Mouse (Mus musculus): ENCODE measurements at regions not wholly inside any gene's neighbourhood (a gene's known extent, or its start where the extent isn't known, plus 50 kb on each side); places are given as distances from the start of the nearest gene placed in this dataset.
"Not testable (repeated sequence)": the region's sequence is repeated elsewhere in the genome, so short reads cannot be mapped to it uniquely, and the experiment has no call there.

DNA sequence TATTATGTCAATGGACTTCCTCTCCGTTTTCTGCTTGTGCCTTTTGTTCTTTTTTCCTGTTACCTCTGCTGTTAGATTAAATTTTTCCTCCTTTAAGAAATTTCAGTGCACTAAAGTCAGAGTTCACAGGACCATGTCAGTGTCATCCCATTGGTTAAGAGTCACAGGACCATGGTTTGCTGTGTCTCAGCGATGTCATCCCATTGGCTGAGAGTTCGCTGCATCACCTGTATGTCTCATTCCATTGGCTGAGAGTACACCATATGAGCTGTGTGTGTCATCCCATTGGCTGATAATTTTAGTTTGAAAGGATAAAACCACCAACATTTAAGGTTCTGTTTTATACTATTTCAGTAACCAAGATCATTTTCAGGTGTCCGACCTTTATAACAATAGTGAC, 50.7 kb upstream of the Jade1 start:
- DNase-seq (ENCODE audit: low read depth) = no peak

- no peak for DNase-seq (ENCODE audit: low read depth)
These were observed 53.4 kb upstream of the Jade1 start for GRCm38 (mm10) chr3:41502161-41502560.

DNA sequence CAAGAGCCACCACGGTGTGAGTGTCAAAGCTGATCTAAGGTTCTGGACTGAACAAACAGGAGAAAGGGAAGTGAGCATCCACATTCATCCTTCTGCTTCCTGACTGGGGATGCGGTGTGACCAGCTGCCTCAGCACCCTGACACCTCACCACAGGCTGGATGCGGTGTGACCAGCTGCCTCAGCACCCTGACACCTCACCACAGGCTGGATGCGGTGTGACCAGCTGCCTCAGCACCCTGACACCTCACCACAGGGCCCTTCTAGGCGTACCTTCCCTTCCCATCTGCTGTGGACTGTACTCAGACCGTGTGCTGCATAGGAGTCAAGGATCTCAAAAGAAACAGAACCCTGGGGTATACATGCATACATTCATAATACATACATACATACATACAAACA, 53.9 kb upstream of the Jade1 start:
- not testable (repeated sequence) for DNase-seq (ENCODE audit: low read depth)

DNA sequence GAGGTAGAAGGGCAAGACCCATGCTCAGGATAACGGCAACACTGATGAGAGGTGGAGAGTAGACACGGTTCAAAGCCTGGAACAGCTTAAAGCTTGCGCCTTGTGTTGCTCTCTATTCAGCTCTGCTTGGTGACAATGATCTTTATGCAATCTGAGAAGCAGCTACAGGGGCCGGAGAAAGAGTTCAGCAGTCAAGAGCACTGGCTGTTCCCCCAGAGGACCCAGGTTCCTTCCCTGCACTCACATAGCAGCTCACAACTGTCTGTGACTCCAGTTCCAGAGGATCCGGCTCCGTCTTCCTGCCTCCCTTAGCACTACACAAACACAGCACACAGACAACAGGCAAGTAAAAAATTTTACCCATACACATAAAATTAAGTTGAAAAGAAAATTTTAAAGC, 54.4 kb upstream of the Jade1 start:
- DNase-seq (ENCODE audit: low read depth) = no peak

DNA sequence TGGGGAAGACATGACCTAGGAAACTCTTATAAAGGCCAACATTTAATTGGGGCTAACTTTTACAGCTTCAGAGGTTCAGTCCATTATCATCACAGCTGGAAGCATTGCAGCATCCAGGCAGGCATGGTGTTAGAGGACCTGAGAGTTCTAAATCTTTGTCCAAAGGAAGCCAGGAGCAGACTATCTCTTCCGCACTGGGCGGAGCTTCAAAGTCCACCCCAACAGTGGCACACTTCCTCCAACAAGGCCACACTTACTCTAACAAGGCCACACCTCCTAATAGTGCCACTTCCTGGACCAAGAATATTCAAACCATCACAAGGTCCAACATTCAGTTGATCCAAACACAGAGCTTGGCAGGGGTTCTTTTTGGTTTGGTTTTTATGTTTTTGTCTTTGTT, 55.9 kb upstream of the Jade1 start:
- DNase-seq (ENCODE audit: low read depth) = no peak

DNA sequence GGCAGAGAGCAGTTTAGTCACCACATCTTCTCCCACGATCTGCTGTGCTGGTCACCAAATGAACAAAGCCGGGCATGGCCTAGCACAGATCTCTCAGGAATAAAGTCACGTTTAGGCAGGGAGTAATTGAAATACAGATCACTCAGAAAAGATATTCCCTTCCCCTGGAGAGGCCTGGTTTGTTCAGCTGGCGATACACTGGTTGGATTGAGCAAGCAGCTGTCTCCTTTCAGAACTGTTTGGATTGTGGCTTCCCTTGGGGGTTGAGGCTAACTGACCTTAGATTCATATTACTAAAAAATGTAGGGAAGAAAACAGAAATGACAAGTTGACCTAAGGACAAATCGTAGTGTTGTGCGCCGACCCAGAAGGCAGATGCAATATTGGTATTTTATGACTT, 56.7 kb upstream of the Jade1 start:
- DNase-seq (ENCODE audit: low read depth) = no peak

DNA sequence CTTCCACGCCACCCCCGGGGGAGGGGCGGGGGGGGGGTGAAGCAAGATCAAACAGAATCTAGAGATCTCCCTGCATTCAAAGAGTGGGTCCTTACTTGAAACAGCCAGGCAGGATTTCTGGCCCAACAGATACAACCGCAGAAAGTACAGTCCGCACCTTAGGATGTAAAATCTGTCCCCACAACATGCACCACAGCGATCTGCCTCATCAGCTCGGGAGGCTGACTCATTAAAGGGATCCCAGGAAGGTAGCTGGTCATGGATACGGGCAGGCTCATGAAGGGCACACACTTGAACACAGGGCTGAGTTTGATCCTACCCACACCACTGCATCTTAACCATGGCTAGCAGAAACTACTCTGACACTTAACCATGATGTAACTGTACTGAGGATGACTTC, 57.8 kb upstream of the Jade1 start:
- DNase-seq (ENCODE audit: low read depth) = no peak

DNA sequence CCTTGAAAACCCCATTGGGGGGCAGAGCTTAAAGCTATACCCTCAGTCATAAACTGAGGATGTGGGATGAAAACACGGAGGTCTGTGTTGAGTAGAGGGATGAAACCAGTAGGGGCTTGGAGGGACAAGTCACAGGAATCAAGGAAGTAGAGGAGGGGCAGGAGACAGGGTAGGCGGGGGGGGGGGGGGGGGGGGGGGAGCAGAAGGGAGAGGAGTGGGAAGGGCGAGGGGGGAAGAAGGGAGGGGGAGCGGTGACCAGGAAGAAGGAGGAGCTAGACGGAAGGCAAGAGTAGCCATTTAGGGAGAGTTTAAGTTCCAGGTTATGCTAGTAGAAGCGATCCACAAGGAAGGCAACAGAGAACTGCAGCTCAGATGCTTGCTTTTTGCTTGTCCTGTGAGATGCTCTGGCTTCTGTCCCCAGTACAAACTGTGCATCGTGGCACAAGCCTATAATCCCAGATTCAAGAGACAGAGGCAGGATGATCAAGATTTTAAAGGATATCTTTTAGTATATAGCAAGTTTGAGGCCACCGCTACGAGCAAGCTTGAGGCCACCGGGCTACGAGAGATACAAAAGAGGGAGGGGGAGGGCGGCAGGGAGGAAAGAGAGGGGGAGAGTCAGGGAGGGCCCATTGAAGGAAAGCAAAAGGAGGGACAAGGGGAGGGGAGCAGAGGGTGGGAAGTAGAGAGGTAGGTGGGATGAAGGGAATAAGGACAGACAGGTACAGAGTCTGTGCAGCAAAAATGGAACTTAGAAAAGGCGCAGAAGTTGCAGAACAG, 58.4 kb upstream of the Jade1 start:
- no peak for DNase-seq (ENCODE audit: low read depth)

GRCm38 (mm10) chr3:41495893-41496292, 59.6 kb upstream of the Jade1 start:
- DNase-seq (ENCODE audit: low read depth) = no peak

DNA sequence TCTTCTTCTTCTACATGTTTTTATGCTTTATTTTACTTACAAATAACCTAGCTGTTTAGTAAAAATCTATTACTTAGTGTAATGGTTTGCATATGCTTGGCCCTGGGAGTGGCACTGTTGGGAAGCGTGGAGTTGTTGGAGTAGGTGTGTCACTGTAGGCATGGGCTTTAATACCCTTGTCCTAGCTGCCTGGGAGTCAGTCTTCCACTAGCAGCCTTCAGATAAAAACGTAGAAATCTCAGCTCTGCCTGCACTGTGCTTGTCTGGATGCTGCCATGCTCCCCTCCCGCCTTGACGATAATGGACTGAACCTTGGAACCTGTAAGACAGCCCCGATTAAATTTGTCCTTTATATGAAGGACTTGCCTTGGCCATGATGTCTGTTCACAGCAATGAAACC, 60.4 kb upstream of the Jade1 start:
- DNase-seq (ENCODE audit: low read depth) = no peak

DNA sequence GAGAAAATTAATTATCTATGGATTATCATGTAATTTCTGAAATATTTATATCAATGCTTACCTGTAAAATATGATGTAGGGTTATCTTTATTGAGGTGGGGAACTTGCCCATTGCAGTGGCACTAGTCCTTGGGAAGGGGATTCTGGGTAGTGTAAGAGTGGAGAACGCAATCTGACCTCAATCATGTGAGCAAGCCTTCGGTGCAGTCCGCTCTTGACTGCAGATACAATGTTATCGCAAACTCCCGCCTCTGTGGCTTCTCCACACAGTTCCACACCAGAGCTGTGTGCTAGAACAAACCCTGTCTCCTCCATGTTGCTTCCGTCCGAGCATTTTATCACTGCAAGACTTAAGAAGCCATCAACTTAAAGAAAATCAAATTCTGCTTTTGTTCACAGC, 62.1 kb upstream of the Jade1 start:
- no peak for DNase-seq (ENCODE audit: low read depth)

GRCm38 (mm10) chr3:41492727-41493392, 62.7 kb upstream of the Jade1 start:
- no peak for DNase-seq (ENCODE audit: low read depth)

DNA sequence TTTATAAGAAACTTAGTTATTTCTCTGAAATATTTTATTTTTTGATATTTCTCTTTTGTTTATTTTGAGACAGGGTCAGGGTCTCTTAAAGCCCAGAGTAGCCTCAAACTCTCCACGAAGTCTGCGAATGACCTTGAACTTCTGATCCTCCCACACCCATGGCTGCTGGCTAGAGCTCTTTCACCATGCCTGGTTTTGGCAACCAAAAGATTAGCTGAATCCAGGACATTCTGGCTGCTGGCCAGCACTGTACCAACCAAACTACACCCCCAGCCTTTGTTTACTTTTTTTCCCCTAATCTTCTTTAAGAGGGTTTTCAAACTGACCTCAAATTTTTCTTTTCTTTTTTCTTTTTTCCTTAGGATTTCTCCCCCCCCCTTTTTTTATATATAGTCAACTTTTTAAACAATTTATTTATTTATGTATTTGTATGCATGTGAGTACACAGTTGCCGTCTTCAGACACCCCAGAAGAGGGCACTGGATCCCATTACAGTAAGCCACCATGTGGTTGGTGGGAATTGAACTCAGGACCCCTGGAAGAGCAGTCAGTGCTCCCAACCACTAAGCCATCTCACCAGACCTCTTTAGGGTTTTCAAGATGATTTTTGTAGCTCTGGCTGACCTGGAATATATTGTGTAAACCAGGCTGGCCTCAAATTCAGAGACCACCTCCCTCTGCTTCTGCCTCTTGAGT, 63.4 kb upstream of the Jade1 start:
- no peak for DNase-seq (ENCODE audit: low read depth)

DNA sequence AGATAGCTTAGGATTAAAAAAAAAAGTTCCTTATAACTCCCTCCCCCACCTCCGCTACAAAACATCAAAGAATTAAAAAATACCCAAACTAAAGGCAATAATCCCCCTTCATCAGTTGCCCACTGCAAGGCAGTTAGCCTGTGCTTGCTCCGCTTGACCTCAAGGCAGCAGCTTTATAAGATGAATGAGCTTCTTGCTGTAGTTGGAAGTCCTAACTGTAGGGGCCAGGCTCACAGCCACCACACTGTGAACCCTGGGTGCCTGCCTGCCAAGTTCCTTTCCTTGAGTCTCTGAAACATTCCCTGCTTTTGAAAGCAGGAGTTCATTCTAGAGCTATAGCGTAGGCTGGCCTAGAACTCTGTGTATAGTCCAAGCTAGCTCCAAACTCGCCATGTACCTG, 64.3 kb upstream of the Jade1 start:
- no peak for DNase-seq (ENCODE audit: low read depth)

DNA sequence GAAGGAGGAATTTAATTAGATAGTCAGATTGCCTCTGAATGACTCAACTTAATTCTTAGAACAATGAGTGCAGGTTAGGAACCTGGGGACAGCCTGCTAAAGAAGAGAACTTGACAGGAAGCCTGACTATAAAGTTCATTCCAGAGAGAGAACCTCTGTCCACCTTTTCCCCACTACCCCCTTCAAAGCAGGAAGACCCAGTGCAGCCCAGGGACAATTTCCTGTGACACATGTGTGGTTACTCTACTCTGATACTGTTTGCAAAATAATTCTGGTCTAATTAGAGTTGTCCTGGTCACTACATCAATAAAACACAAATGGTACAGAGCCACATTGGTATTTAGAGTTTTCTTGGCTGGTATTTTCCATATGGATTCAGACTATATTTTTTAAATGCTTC, 65.5 kb upstream of the Jade1 start:
- no peak for DNase-seq (ENCODE audit: low read depth)

DNA sequence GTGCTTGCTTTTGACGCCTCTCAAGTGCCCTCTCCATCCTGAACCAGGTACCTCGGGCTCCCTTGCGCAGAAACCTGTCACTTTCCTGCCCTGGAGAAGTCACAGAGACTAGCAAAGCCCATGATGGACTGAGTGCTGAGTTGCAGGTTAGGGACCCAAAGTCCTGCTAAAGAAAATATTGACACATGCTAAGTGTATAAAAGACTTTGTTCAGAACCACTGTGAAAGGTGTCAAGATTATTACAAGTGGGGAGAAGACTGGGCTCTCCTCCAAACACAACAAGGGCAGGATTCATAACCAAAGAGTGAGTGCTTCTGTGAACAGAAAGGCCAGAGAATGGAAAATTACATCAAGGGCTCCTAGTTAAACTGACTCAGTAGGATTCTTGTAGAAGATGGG, 66.0 kb upstream of the Jade1 start:
- no peak for DNase-seq (ENCODE audit: low read depth)

GRCm38 (mm10) chr3:41488229-41488774, 67.2 kb upstream of the Jade1 start:
- no peak for DNase-seq (ENCODE audit: low read depth)

GRCm38 (mm10) chr3:41484920-41485319, 70.6 kb upstream of the Jade1 start:
- no peak for DNase-seq (ENCODE audit: low read depth)

GRCm38 (mm10) chr3:41483582-41483981, 71.9 kb upstream of the Jade1 start:
- DNase-seq (ENCODE audit: low read depth) = no peak

DNA sequence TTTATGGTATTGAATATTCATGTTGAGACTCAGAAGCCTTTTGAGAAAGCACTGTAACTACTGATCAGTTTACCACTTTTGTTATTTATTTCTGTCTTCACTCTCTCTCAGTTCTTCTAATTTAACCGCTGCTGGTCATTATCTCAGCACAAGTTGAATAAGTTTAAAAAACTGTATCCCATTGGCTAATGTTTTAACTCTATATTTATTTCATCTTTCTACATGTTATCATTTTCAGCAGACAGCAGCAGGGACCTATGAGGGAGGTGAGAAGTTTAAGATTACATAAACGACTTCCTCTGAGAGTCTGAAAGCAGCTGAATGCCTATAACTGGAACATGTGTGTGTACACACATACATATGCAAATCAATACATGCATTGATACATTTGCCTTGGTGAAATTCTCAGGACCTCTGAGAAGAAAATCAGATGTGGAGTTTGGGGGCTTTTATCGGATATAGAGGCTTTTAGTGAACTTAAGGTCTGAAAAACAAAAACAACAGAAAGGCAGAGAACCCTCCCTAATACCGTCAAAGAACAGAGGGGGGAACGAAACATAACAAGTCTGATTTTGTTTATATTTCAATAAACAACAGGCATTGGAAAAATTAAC, 72.5 kb upstream of the Jade1 start:
- no peak for DNase-seq (ENCODE audit: low read depth)

GRCm38 (mm10) chr3:41480186-41480585, 75.3 kb upstream of the Jade1 start:
- no peak for DNase-seq (ENCODE audit: low read depth)

- no peak for DNase-seq (ENCODE audit: low read depth)
These were observed 76.6 kb upstream of the Jade1 start for GRCm38 (mm10) chr3:41478971-41479370.

All from gonadal fat pad, adult 2 months (tissue).